Mouse (Mus musculus): Measurements from ENCODE around the gene Gpr45. TPM values are rescaled to one million over a fixed set of nuclear protein-coding genes. Genes with fewer than 3 reads are reported as not detected.
"Not testable (repeated sequence)": the region's sequence is repeated elsewhere in the genome, so short reads cannot be mapped to it uniquely, and the experiment has no call there.

Gpr45 gene
- polyA plus RNA-seq, 1 experiment = not detected

DNA sequence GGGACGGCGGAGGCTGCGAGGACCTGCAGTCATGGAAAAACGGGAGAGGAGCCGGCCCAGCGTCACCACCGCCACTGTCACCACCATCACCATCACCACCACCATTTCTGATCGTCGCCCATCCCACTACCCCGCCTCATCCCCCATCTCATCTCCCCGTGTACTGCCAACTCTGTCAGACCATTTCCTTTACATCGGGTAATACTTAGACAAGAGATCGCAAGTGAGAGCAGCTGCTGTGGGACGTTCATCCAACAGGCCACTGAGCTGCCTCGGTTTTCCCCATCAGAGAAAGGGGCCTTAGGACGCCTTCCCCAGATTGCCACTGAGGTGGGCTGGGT lies 780 bp downstream of the Gpr45 start:
- Histone ChIP-seq H3K4me3 (ENCODE audit: insufficient read depth, low read length) (peak overlapping the region; percentile 42), H3K4me1 (ENCODE audit: control insufficient read depth, insufficient read depth, low read length) (no peaks in the 10 kb centered on the region; the same call in 1 of the 2 replicates), H3K27ac (ENCODE audit: insufficient read depth, low read depth, low read length) (no peak overlapping the region)
- no peak for TF ChIP-seq CTCF (IDR thresholded peaks at IDR 0.05; ENCODE audit: low read depth, low read length)
- TF ChIP-seq POLR2A (IDR thresholded peaks at IDR 0.05; ENCODE audit: borderline replicate concordance, low read depth, low read length) = no peak

DNA sequence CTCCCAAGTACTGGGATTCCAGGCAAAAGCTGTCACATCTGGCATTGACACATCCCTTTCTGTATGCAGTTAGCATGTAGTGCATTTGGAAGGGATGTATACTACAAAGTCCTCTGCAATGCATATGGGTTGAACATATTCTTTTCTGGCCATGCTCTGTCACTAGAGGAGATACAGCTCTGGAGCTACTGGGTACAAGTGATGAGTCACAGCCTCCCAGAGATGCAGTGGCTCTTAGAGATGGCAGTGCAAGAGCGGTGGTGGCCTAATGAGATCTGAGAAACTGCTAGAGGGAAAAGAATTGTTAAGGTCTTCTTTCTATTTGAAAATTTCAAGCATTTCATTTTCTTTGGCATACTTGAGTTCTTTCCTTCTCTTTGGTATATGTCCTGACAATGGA lies 4.2 kb downstream of the Gpr45 start:
- Histone ChIP-seq H3K4me3 (ENCODE audit: insufficient read depth, low read length) (no peak overlapping the region), H3K4me1 (ENCODE audit: control insufficient read depth, insufficient read depth, low read length) (no peaks in the 10 kb centered on the region; the same call in 1 of the 2 replicates), H3K27ac (ENCODE audit: insufficient read depth, low read depth, low read length) (no peak overlapping the region)
- TF ChIP-seq POLR2A (IDR thresholded peaks at IDR 0.05; ENCODE audit: borderline replicate concordance, low read depth, low read length) (no peak), CTCF (IDR thresholded peaks at IDR 0.05; ENCODE audit: low read depth, low read length) (no peak)

DNA sequence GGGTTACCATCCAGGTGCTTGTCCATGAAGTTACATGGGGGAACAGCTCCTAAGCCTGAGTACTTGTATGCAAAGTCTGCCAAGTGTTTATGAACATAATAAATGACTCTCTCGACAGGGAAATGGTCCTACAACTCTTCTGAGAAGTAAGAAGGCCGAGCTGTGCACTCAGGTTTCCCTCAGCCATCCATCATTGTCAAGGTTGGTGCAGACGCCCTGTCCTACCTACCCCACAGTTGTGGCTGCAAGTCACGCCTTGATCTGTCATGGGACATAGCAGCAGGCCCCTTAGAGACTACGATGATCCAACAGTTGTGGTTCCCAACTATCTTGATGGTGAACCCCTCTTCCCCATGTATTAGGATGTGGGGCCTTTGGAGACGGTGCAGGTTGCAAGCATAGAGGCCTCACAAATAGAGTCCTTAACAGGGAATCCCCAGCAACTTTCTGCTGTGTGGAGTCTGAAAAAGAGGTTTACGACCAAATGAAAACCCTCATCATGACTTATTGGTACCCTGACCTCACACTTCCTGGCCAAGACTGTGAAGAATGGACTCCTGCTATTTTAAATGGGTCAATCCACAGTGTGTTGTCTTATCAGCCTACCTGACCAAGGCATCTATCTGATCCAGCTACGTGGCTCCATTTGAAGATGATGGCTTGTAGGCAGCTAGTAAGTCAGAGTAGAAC lies 30.6 kb downstream of the Gpr45 start:
- Histone ChIP-seq H3K27ac (ENCODE audit: insufficient read depth, low read depth, low read length) (no peak overlapping the region), H3K4me1 (ENCODE audit: control insufficient read depth, insufficient read depth, low read length) (no peaks in the 10 kb centered on the region), H3K4me3 (ENCODE audit: insufficient read depth, low read length) (no peak overlapping the region)
- TF ChIP-seq POLR2A (IDR thresholded peaks at IDR 0.05; ENCODE audit: borderline replicate concordance, low read depth, low read length) (no peak), CTCF (IDR thresholded peaks at IDR 0.05; ENCODE audit: low read depth, low read length) (no peak)

DNA sequence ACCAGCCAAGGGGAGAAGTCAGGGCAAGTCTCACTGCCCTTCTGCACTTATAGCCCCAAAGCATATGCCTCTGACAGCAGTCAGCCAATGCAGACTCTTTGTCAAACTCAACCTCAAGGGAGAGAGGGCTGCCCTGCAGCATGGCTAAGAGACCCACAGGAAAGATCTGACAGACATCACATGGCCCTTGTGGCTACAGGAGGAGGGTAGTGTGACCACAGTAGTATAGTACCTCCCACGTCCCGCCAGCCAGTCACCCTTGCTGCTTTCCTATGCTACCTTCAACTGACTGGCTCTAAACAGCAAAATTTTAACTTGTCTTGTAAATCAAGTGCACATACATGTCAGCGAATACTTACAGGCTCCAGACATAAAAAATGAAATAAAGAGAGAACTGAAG lies 31.4 kb downstream of the Gpr45 start:
- TF ChIP-seq POLR2A (IDR thresholded peaks at IDR 0.05; ENCODE audit: borderline replicate concordance, low read depth, low read length) (no peak), CTCF (IDR thresholded peaks at IDR 0.05; ENCODE audit: low read depth, low read length) (no peak)

DNA sequence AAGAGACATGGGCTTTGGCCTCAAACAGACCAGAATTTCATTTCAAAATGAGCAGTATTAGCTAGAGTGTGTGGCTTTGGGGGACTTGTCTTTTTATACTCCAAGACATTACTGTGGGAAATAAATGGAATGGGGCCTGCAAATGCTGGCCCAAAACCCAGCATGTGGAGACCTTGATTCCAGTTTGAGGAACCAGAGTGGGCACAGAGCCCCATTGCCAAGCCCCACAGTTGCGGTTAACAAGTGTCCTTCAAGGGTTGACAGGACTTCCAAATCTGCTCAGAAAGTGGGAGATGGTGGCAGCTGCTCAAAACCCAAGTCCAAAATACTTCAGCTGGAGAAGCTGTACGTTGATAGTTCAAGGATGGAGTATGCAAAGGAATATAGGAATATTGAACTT lies 36.3 kb downstream of the Gpr45 start:
- TF ChIP-seq POLR2A (IDR thresholded peaks at IDR 0.05; ENCODE audit: borderline replicate concordance, low read depth, low read length) = no peak
- TF ChIP-seq CTCF (IDR thresholded peaks at IDR 0.05; ENCODE audit: low read depth, low read length) = no peak
- Histone ChIP-seq H3K4me1 (ENCODE audit: control insufficient read depth, insufficient read depth, low read length) (no peaks in the 10 kb centered on the region), H3K4me3 (ENCODE audit: insufficient read depth, low read length) (no peak overlapping the region), H3K27ac (ENCODE audit: insufficient read depth, low read depth, low read length) (no peak overlapping the region)

More for the DNA sequence above, 31.4 kb downstream of the Gpr45 start:
- Histone ChIP-seq H3K4me3 (ENCODE audit: insufficient read depth, low read length) (no peak overlapping the region), H3K4me1 (ENCODE audit: control insufficient read depth, insufficient read depth, low read length) (no peaks in the 10 kb centered on the region), H3K27ac (ENCODE audit: insufficient read depth, low read depth, low read length) (no peak overlapping the region)

DNA sequence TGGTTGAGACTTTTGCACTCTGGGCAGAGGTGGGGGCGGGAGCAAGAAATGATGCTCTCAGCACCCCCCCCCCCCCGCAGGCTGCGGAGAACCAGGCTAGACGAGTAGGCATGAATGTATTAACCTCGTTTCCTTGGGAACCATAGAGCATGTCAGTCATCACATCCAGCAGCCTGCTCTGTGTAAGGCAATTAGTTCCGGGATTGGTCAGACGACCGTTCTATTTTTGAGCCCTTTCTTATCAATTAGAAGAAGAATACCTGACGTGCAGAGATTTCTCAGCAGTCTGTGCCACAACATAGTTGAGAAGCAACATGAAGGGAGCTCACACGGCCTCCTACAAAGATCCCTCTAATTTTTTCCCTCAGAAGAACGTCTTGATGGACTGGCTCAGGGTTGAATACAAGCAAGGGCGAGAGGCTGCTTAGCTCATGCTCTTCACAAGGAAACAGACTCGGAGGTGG lies 53.4 kb downstream of the Gpr45 start:
- Histone ChIP-seq H3K4me1 (ENCODE audit: control insufficient read depth, insufficient read depth, low read length) (no peaks in the 10 kb centered on the region), H3K4me3 (ENCODE audit: insufficient read depth, low read length) (no peak overlapping the region), H3K27ac (ENCODE audit: insufficient read depth, low read depth, low read length) (no peak overlapping the region)
- no peak for TF ChIP-seq POLR2A (IDR thresholded peaks at IDR 0.05; ENCODE audit: borderline replicate concordance, low read depth, low read length)
- no peak for TF ChIP-seq CTCF (IDR thresholded peaks at IDR 0.05; ENCODE audit: low read depth, low read length)

DNA sequence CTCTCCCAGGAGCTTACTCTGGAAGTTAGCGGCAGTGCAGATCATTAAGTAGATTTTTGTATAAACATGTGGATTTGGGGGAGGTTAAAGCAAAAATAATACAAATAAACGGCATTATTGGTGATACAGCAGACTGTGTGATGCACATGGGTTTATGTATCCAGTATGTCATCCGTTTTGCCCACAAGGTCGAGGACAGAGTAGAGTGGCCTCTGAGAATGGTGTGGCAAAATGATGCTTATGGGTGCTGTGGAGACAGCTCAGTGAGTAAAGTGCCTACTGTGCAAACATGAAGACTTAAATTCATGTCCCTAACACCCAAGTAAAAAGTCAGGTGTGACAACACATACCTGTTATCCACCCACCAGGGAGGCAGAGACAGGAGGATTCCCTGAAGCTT lies 53.9 kb downstream of the Gpr45 start:
- no peak overlapping the region for H3K27ac ChIP-seq (ENCODE audit: insufficient read depth, low read depth, low read length)
- TF ChIP-seq CTCF (IDR thresholded peaks at IDR 0.05; ENCODE audit: low read depth, low read length) = no peak
- no peak for TF ChIP-seq POLR2A (IDR thresholded peaks at IDR 0.05; ENCODE audit: borderline replicate concordance, low read depth, low read length)
- H3K4me1 ChIP-seq (ENCODE audit: control insufficient read depth, insufficient read depth, low read length) = no peaks in the 10 kb centered on the region
- no peak overlapping the region for H3K4me3 ChIP-seq (ENCODE audit: insufficient read depth, low read length)

DNA sequence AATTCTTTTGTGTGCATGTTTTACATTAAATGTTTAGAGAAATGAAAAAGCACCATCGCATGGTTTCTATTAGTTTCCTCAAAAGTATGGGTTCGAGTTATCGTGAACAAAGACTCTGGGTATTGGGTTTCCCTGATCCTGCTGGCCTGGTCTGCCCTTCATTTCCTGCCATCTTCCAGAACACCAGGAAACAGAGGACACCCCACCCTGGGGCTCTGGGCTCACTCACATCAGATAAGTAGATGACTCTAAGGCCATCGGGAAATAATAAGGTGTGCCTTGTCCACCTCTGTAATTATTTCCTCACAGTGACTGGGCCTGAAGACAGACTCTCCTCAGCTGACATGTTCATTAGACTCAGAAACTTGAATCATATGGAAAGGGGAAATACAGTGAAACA lies 57.8 kb downstream of the Gpr45 start:
- no peaks in the 10 kb centered on the region for H3K4me1 ChIP-seq (ENCODE audit: control insufficient read depth, insufficient read depth, low read length)
- H3K27ac ChIP-seq (ENCODE audit: insufficient read depth, low read depth, low read length) = no peak overlapping the region
- H3K4me3 ChIP-seq (ENCODE audit: insufficient read depth, low read length) = no peak overlapping the region
- TF ChIP-seq CTCF (IDR thresholded peaks at IDR 0.05; ENCODE audit: low read depth, low read length) (no peak), POLR2A (IDR thresholded peaks at IDR 0.05; ENCODE audit: borderline replicate concordance, low read depth, low read length) (no peak)

DNA sequence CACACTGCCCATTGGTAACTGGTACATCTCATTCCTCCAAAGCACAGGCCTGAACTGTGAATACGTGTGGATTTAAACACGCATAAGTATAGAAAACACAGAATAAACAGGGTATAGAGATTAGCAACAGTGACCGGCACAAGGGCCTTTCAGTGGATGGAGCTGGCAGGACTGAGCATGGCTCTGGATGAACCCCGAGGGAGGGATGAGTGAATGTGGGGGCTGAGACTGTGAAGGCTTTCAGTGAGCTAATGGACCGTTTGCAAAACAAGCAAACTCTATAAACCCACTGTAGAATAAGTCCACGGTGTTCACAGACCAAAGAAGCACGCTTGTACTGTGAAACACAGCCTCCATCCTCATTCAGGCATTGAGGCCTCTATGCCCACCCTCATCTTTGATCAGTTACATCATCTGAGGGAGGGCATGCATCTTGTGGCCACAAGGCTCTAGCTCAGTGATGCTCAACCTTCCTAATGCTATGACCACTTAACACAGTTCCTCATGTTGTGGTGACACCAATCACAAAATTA lies 62.5 kb downstream of the Gpr45 start:
- H3K27ac ChIP-seq (ENCODE audit: insufficient read depth, low read depth, low read length) = not testable (repeated sequence)

DNA sequence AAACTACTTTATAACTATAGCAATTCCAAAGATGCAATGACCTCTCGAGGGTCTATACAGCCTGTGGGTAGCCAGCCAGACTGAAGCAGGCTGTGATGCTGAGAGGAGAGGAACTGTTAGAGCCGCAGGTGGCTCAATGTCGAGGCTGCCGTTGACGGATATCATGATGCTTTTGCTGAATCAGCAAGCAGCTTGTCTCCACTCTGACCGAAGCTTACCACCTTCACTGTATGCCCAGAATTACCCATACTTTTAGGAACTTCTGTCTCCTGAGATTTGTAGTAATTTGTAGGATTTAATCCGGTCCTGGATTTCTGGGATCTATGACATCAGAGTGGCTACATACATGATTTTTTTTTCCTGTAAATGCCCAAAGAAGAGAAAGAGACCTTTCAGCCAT lies 83.3 kb downstream of the Gpr45 start:
- no peaks in the 10 kb centered on the region for H3K4me1 ChIP-seq (ENCODE audit: control insufficient read depth, insufficient read depth, low read length)
- no peak overlapping the region for H3K4me3 ChIP-seq (ENCODE audit: insufficient read depth, low read length)
- no peak overlapping the region for H3K27ac ChIP-seq (ENCODE audit: insufficient read depth, low read depth, low read length)
- TF ChIP-seq POLR2A (IDR thresholded peaks at IDR 0.05; ENCODE audit: borderline replicate concordance, low read depth, low read length) = no peak
- no peak for TF ChIP-seq CTCF (IDR thresholded peaks at IDR 0.05; ENCODE audit: low read depth, low read length)

More for the DNA sequence above, 62.5 kb downstream of the Gpr45 start:
- H3K4me1 ChIP-seq (ENCODE audit: control insufficient read depth, insufficient read depth, low read length); H3K4me3 ChIP-seq (ENCODE audit: insufficient read depth, low read length): not testable (repeated sequence)
